Mouse (Mus musculus): ENCODE data around the gene 4930524B15Rik.

- TF ChIP-seq CTCF (IDR thresholded peaks at IDR 0.05; ENCODE audit: low read depth, low read length), result no peak
- TF ChIP-seq GATA1 (IDR thresholded peaks at IDR 0.05; ENCODE audit: borderline replicate concordance, low read length), result no peak
- TF ChIP-seq GATA2 (IDR thresholded peaks at IDR 0.05; ENCODE audit: borderline replicate concordance, low read depth, low read length), result no peak
- no peak for TF ChIP-seq POLR2AphosphoS5 (IDR thresholded peaks at IDR 0.05; ENCODE audit: insufficient replicate concordance, low read depth, low read length)
- no peak for TF ChIP-seq TAL1 (conservative IDR thresholded peaks at IDR 0.05; ENCODE audit: low read depth, low read length)
Measured at GRCm38 (mm10) chr11:31940898-31941639, 24.3 kb upstream of the 4930524B15Rik start.

All from G1E (cell line).